15 mouse cellular contexts compared by ENCODE assay signal in the genomic region with DNA sequence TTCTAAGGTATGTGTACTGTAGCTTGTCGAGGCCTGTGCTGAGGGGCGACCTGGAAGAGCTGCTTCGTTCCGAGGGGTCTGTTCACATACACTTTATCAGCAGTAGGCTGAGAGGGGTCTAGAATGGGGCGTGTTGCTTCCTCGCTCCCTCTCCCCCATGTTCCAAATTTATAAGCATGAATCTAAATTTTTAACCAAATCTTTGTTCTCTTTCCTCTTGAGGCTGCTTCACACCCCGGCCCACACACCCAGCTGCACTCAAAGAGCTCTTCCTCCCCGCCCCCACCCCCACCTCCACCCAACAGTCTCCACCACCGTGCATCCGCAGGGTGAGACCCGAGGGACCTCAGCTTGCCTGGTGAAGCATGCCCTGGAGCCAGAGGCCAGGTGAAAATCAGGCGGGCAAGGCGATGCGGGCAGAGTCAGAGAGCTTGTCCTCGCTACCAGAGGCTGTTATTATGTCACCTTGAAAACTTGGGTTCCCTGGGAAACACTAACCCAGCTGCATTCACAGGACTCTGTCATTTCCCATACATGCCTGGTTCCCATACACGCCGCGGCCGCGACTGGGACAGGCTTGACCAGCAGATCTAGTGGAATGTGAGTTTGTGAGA.
DNase-seq lines count a peak whose midpoint lies in the region; ATAC-seq and TF ChIP-seq lines count a peak whose summit lies in the region.
"Had no signal": no experiment of that assay in that cellular context is flagged by ENCODE, and none has a peak within 500 bp of the region (broad histone marks: within the 10 kb centered on the region; RNA-seq: fewer than 3 reads in every experiment).

No protein-coding gene starts in this region.

- no peak overlapping the region for H3K4me3 ChIP-seq in CH12.LX (replicated peaks in 1 of 3; ENCODE audit: low read depth in 2 of 3, low read length in 2 of 3, poor library complexity in 1 of 3)
- no peak overlapping the region for H3K4me3 ChIP-seq in gastrocnemius, adult 2 months
- no peak overlapping the region for H3K4me3 ChIP-seq in forebrain, embryonic 12.5 days (replicated peaks)
- H3K4me3 ChIP-seq: limb, embryonic 15.5 days had no signal

- WGBS in forebrain, embryonic 12.5 days, result 78% methylated on average over 20 of the region's 20 CpGs

- no peaks in the 10 kb centered on the region for H3K9me3 ChIP-seq in CH12.LX (replicated peaks; ENCODE audit: low read length)
- no peaks in the 10 kb centered on the region for H3K9me3 ChIP-seq in forebrain, embryonic 12.5 days
- H3K9me3 ChIP-seq: limb, embryonic 15.5 days had no signal

- no peak for TF ChIP-seq POLR2A in CH12.LX (IDR thresholded peaks at IDR 0.05; ENCODE audit: low read depth, low read length)

- in situ Hi-C loops in CH12.LX (cut with MboI; ENCODE audit: low pct_ligation_motif_present, low pct_unique_long_range_greater_than_20kb, low sequenced_read_pairs), result no loop called here

- H3K36me3 ChIP-seq in CH12.LX (replicated peaks in 1 of 2; ENCODE audit: control insufficient read depth in 1 of 2, insufficient read depth in 1 of 2, low read length in 1 of 2), result no peaks in the 10 kb centered on the region
- no peaks in the 10 kb centered on the region for H3K36me3 ChIP-seq in forebrain, embryonic 12.5 days (replicated peaks)
- H3K36me3 ChIP-seq: limb, embryonic 15.5 days had no signal

- no peaks in the 10 kb centered on the region for H3K79me2 ChIP-seq in CH12.LX (replicated peaks; ENCODE audit: control insufficient read depth, extremely low read depth, insufficient read depth, poor library complexity, severe bottlenecking)

- peaks cover 0 to 12% of the 10 kb centered on the region in 2 experiments; a peak in 2 of 4 replicates for H3K4me1 ChIP-seq in CH12.LX (ENCODE audit: control insufficient read depth in 1 of 2, insufficient read depth in 2 of 2)
- peaks cover 3% of the 10 kb centered on the region; the same call in 1 of the 2 replicates for H3K4me1 ChIP-seq in forebrain, embryonic 12.5 days

- ATAC-seq in forebrain, embryonic 12.5 days (ENCODE audit: low FRiP score), result no peak
- ATAC-seq: CD4-positive, CD25-positive, alpha-beta regulatory T cell, adult 4 months; forebrain, embryonic 14.5 days; inflammation-experienced regulatory T-cells, adult 6 months; lung, postnatal 0 days had no signal

- no peak for TF ChIP-seq EP300 in CH12.LX (IDR thresholded peaks at IDR 0.05; ENCODE audit: low read length)

- dilution Hi-C loops in CH12.LX (cut with MboI; ENCODE audit: extremely low pct_ligation_motif_present, extremely low pct_unique_long_range_greater_than_20kb, low sequenced_read_pairs), result no loop called here

- DNase-seq in layer of hippocampus, adult 9-11 months, result peak; percentile 43
- no peak for DNase-seq in layer of hippocampus, postnatal 25 days (ENCODE audit: extremely low spot score in 1 of 2, low spot score in 1 of 2)
- peak; percentile 53 for DNase-seq in CH12.LX (ENCODE audit: extremely low read depth)
- DNase-seq in kidney, adult 11 months, result peak; percentile 74
- peak; percentile 54 to 58 for DNase-seq in kidney, postnatal 36 days
- DNase-seq in gastrocnemius, adult 2 months, result no peak
- no peak for DNase-seq in retina, postnatal 1 day
- DNase-seq: adrenal gland, postnatal 10 days; heart, postnatal 10 days had no signal

- no peak overlapping the region for H3K4me2 ChIP-seq in CH12.LX (ENCODE audit: insufficient read depth, low read depth, poor library complexity, severe bottlenecking)
- no peak overlapping the region for H3K4me2 ChIP-seq in forebrain, embryonic 12.5 days
- H3K4me2 ChIP-seq: limb, embryonic 15.5 days had no signal

- TF ChIP-seq CTCF in CH12.LX (conservative IDR thresholded peaks at IDR 0.05 in 1 of 2, IDR thresholded peaks at IDR 0.05 in 1 of 2; ENCODE audit: low read depth in 2 of 2, low read length in 2 of 2), result no peak
- no peak for TF ChIP-seq CTCF in gastrocnemius, adult 2 months (IDR thresholded peaks at IDR 0.05)

- H3K9ac ChIP-seq in CH12.LX (ENCODE audit: insufficient read depth, low read depth), result no peak overlapping the region
- H3K9ac ChIP-seq in forebrain, embryonic 12.5 days, result no peak overlapping the region
- H3K9ac ChIP-seq: limb, embryonic 15.5 days had no signal

- no peak for TF ChIP-seq RAD21 in CH12.LX (IDR thresholded peaks at IDR 0.05; ENCODE audit: low read depth, low read length)

- H3K27me3 ChIP-seq in CH12.LX (replicated peaks), result no peaks in the 10 kb centered on the region
- peaks cover 2% of the 10 kb centered on the region; the same call in 1 of the 2 replicates for H3K27me3 ChIP-seq in forebrain, embryonic 12.5 days
- H3K27me3 ChIP-seq: limb, embryonic 15.5 days had no signal

- no peak overlapping the region; the same call in 1 of the 2 replicates for H3K27ac ChIP-seq in CH12.LX (ENCODE audit: insufficient read depth, low read depth)
- H3K27ac ChIP-seq in gastrocnemius, adult 2 months, result no peak overlapping the region
- H3K27ac ChIP-seq in forebrain, embryonic 12.5 days, result no peak overlapping the region
- H3K27ac ChIP-seq: limb, embryonic 15.5 days had no signal

- intact Hi-C loops in gastrocnemius, adult 2 months (cut with DNase I), result no loop called here

TF ChIP-seq in CH12.LX, 34 proteins besides CTCF, POLR2A, EP300 and RAD21:
- TF ChIP-seq CHD1 (IDR thresholded peaks at IDR 0.05; ENCODE audit: low read depth, low read length), result no peak
- TF ChIP-seq ZKSCAN1 (IDR thresholded peaks at IDR 0.05; ENCODE audit: borderline replicate concordance, low read depth, low read length), result no peak
- TF ChIP-seq IRF4 (IDR thresholded peaks at IDR 0.05; ENCODE audit: low read depth, low read length), result no peak
- TF ChIP-seq SMC3 (IDR thresholded peaks at IDR 0.05; ENCODE audit: low read depth, low read length), result no peak
- no peak for TF ChIP-seq GABPA (IDR thresholded peaks at IDR 0.05; ENCODE audit: insufficient replicate concordance, low read depth, low read length)
- no peak for TF ChIP-seq E2F4 (IDR thresholded peaks at IDR 0.05; ENCODE audit: insufficient replicate concordance, low read depth, low read length)
- TF ChIP-seq UBTF (IDR thresholded peaks at IDR 0.05; ENCODE audit: low read depth, low read length), result no peak
- TF ChIP-seq KAT2A (IDR thresholded peaks at IDR 0.05; ENCODE audit: insufficient replicate concordance, low read length), result no peak
- no peak for TF ChIP-seq ZMIZ1 (IDR thresholded peaks at IDR 0.05; ENCODE audit: low read depth, low read length)
- no peak for TF ChIP-seq PAX5 (IDR thresholded peaks at IDR 0.05; ENCODE audit: low read length)
- no peak for TF ChIP-seq RCOR1 (conservative IDR thresholded peaks at IDR 0.05; ENCODE audit: low read depth, low read length)
- TF ChIP-seq MAFK (IDR thresholded peaks at IDR 0.05; ENCODE audit: insufficient replicate concordance, low read length), result no peak

Comparison
In these comparisons a context has a peak if more than half of its experiments do, and no peak if none do; other contexts are left out.
1. DNase-seq: peak in layer of hippocampus, adult 9-11 months (single experiment), CH12.LX (single experiment), kidney, adult 11 months (single experiment) and kidney, postnatal 36 days (2 of 2); none in layer of hippocampus, postnatal 25 days (0 of 2), gastrocnemius, adult 2 months (single experiment) and retina, postnatal 1 day (single experiment).